Mouse (Mus musculus) stomach, postnatal 0 days (tissue): ENCODE results near the gene Pkd1l3.

Source experiments
- CTCF ChIP-seq: IDR thresholded peaks from 2 replicates; pipeline ENCODE4 v1.5.1; 2016; ENCODE audit warnings: antibody characterized with exemption, low read depth, mild to moderate bottlenecking, moderate library complexity
- EP300 ChIP-seq: optimal IDR thresholded peaks from 2 replicates; pipeline ENCODE3; 2016; ENCODE audit warnings: antibody characterized with exemption

GRCm38 (mm10) chr8:109707921-109708320, 93.6 kb downstream of the Pkd1l3 start:
- TF ChIP-seq CTCF = no peak
- TF ChIP-seq EP300 = no peak
